9 mouse cellular contexts compared by ENCODE assay signal in the genomic region with DNA sequence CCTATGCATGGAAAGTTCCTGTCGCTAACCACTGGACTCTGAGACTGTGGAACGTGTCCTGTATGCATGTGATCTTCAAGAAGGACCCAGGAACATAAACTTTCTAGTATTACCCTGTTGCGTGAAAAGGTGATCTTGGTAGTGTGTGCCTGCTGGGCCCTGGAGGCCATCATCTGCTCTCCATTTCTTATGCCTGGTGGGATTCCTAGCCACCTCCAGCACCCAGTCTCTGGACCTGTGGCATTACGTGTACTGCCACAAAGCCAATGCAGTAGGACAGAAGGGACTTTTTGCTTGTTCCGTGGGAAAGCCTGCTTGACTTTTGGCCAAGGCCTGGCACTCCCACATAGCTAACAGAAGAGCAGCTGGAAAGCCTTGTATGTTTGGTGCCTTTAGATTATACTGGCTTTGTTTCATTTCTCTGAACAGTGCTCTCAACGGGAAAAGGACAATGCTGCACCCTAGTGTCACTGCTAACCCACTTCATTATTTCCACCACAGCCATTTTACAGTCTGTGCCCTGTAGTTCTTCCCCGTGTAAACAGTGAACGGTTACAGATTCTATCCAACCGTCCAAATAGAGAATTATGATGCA. TPM values are rescaled to one million over a fixed set of nuclear protein-coding genes. Genes with fewer than 3 reads are reported as not detected.
DNase-seq lines count a peak whose midpoint lies in the region; ATAC-seq and TF ChIP-seq lines count a peak whose summit lies in the region.
"Had no signal": no experiment of that assay in that cellular context is flagged by ENCODE, and none has a peak within 500 bp of the region (broad histone marks: within the 10 kb centered on the region; RNA-seq: fewer than 3 reads in every experiment).

No protein-coding gene starts in this region.

- peak; percentile 80 for TF ChIP-seq CTCF in gastrocnemius, adult 2 months (IDR thresholded peaks at IDR 0.05)
- TF ChIP-seq CTCF in Patski (IDR thresholded peaks at IDR 0.05), result peak; percentile 78
- TF ChIP-seq CTCF in kidney, adult 2 months (conservative IDR thresholded peaks at IDR 0.05; ENCODE audit: insufficient read depth, insufficient read length, low read depth, low read length), result peak; percentile 62

- TF ChIP-seq POLR2A in kidney, adult 2 months (IDR thresholded peaks at IDR 0.05; ENCODE audit: low read depth, low read length), result no peak

- 35% methylated on average over 9 of the region's 9 CpGs for WGBS in kidney, adult 2 months
- WGBS in limb, embryonic 15.5 days, result 56% methylated on average over 9 of the region's 9 CpGs

- DNase-seq in gastrocnemius, adult 2 months, result no peak
- DNase-seq in gastrocnemius, adult 8-10 months (ENCODE audit: low spot score in 2 of 2), result no peak
- DNase-seq in Patski (ENCODE audit: low read depth, low spot score), result no peak
- DNase-seq in frontal cortex, postnatal 36 days (ENCODE audit: low spot score in 2 of 2), result peak; percentile 21 to 48
- DNase-seq in kidney, adult 2 months, result peak; percentile 68
- DNase-seq in gastrocnemius, postnatal 36 days, result no peak

- H3K27ac ChIP-seq in gastrocnemius, adult 2 months, result no peak overlapping the region
- H3K27ac ChIP-seq in kidney, adult 2 months (ENCODE audit: insufficient read depth, low read depth, low read length), result no peak overlapping the region
- no peak overlapping the region for H3K27ac ChIP-seq in limb, embryonic 15.5 days
- H3K27ac ChIP-seq: heart, embryonic 13.5 days had no signal

- 0 out of 2 replicates have a peak overlapping the region, but pooled peaks have one; percentile 7 for H3K4me3 ChIP-seq in gastrocnemius, adult 2 months
- H3K4me3 ChIP-seq in kidney, adult 2 months (ENCODE audit: insufficient read depth, low read depth, low read length), result no peak overlapping the region
- no peak overlapping the region for H3K4me3 ChIP-seq in limb, embryonic 15.5 days
- H3K4me3 ChIP-seq: heart, embryonic 13.5 days had no signal

- CTCF ChIA-PET in Patski (lab: Charles Lee), result interaction anchor here (1.1 to 1.9 kb wide), 6 partner anchors 11 to 173 kb away, joined by 3 to 10 read pairs (median 4); no protein-coding TSS in a partner anchor

- POLR2A ChIA-PET in Patski (lab: Charles Lee), result interaction anchor here (1.5 kb wide), 1 partner anchor 174 kb away, joined by 3 read pairs; no protein-coding TSS in a partner anchor

- H3K4me2 ChIP-seq in limb, embryonic 15.5 days, result no peak overlapping the region
- H3K4me2 ChIP-seq: heart, embryonic 13.5 days had no signal

- peak; percentile 71 for ATAC-seq in Patski
- ATAC-seq in limb, embryonic 15.5 days (ENCODE audit: insufficient number of reproducible peaks, low FRiP score, low TSS enrichment, low read depth), result peak; percentile 67; the same call in 1 of the 2 replicates
- peak; percentile 87 for ATAC-seq in neutrophil, adult 5-6 weeks (ENCODE audit: extremely low read depth, insufficient number of reproducible peaks, low FRiP score, poor library complexity, severe bottlenecking)

- in situ Hi-C loops in Patski (cut with MboI; ENCODE audit: low pct_unique_long_range_greater_than_20kb), result loop anchor here (5.0 kb wide), 1 partner anchor 289 kb away; no protein-coding TSS in a partner anchor

- no peak overlapping the region for H3K9ac ChIP-seq in limb, embryonic 15.5 days
- H3K9ac ChIP-seq: heart, embryonic 13.5 days had no signal

- intact Hi-C loops in gastrocnemius, adult 2 months (cut with DNase I), result loop anchor here (2.0 to 5.0 kb wide), 3 partner anchors 172 to 369 kb away; no protein-coding TSS in a partner anchor
- intact Hi-C loops in gastrocnemius, postnatal 36 days (cut with DNase I), result loop anchor here (10.0 kb wide), 1 partner anchor 372 kb away; no protein-coding TSS in a partner anchor

- H3K36me3 ChIP-seq in kidney, adult 2 months (ENCODE audit: control insufficient read depth, insufficient read depth, low read length), result no peaks in the 10 kb centered on the region
- peaks cover 8% of the 10 kb centered on the region for H3K36me3 ChIP-seq in limb, embryonic 15.5 days

- no peaks in the 10 kb centered on the region for H3K4me1 ChIP-seq in kidney, adult 2 months (ENCODE audit: control insufficient read depth, insufficient read depth, low read length)
- H3K4me1 ChIP-seq in limb, embryonic 15.5 days, result peaks cover 3% of the 10 kb centered on the region; the same call in 1 of the 2 replicates

- no peaks in the 10 kb centered on the region for H3K9me3 ChIP-seq in limb, embryonic 15.5 days
- H3K9me3 ChIP-seq: heart, embryonic 13.5 days had no signal

- H3K27me3 ChIP-seq in Patski, result no peaks in the 10 kb centered on the region
- no peaks in the 10 kb centered on the region for H3K27me3 ChIP-seq in kidney, adult 2 months (replicated peaks; ENCODE audit: control insufficient read depth, insufficient read depth, low read length)
- H3K27me3 ChIP-seq in limb, embryonic 15.5 days, result no peaks in the 10 kb centered on the region
- H3K27me3 ChIP-seq: heart, embryonic 13.5 days had no signal

RNA-seq across cellular contexts. Expression of gene Fam133b, which starts 27.1 kb away (rescaled TPM):
- total RNA-seq in gastrocnemius, adult 2 months (2021), result 10 to 100 TPM; 14.5 to 15.7 TPM
- 10 to 100 TPM; 10.4 to 12.6 (median 10.5) TPM for total RNA-seq in gastrocnemius, adult 8-10 months (2022)
- polyA plus RNA-seq in Patski (2021), result 34.2 TPM
- 7.1 and 8.1 TPM in 2 replicates for polyA plus RNA-seq in kidney, adult 2 months (2012; rRNA removed)
- 23.3 and 26.4 TPM in 2 replicates for polyA plus RNA-seq in limb, embryonic 15.5 days (2015; fragmentation: Nextera tagmentation; extraction: Ambion mirVana)
- total RNA-seq in neutrophil, adult 5-6 weeks (2017), result 76.1 and 83.7 TPM in 2 replicates
- total RNA-seq in gastrocnemius, postnatal 36 days (2021), result 10 to 100 TPM; 11.6 to 14.9 TPM

RNA-seq across cellular contexts. Expression of gene 1700109H08Rik, which starts 54.8 kb away (rescaled TPM):
- 1 to 10 TPM; 5.0 to 6.1 TPM for total RNA-seq in gastrocnemius, adult 2 months (2021)
- total RNA-seq in gastrocnemius, adult 8-10 months (2022), result 1 to 10 TPM; 1.9 to 5.3 (median 2.7) TPM
- polyA plus RNA-seq in Patski (2021), result 1.2 TPM
- 1.5 and 1.7 TPM in 2 replicates for polyA plus RNA-seq in kidney, adult 2 months (2012; rRNA removed)
- 2.5 and 2.9 TPM in 2 replicates for polyA plus RNA-seq in limb, embryonic 15.5 days (2015; fragmentation: Nextera tagmentation; extraction: Ambion mirVana)
- 18.7 and 28.1 TPM in 2 replicates for total RNA-seq in neutrophil, adult 5-6 weeks (2017)
- total RNA-seq in gastrocnemius, postnatal 36 days (2021), result 1 to 10 TPM; 3.9 to 5.5 TPM

Comparison
In these comparisons a context has a peak if more than half of its experiments do, and no peak if none do; other contexts are left out.
1. DNase-seq: peak in frontal cortex, postnatal 36 days (2 of 2) and kidney, adult 2 months (single experiment); none in gastrocnemius, adult 2 months (single experiment), gastrocnemius, adult 8-10 months (0 of 2), Patski (single experiment) and gastrocnemius, postnatal 36 days (0 of 2).
2. Peak in every context shown above with its lines, with median percentiles within 50 percentile points of each other: CTCF ChIP-seq and ATAC-seq.